Mouse (Mus musculus) MEL (cell line): ENCODE data around the gene Gemin7. TPM values are rescaled to one million over a fixed set of nuclear protein-coding genes. Genes with fewer than 3 reads are reported as not detected.

Experiments
- DNase-seq: peaks from one replicate; pipeline ENCODE4 v3.0.0; 2011; ENCODE audit warnings: low read depth, low spot score
- H3K27ac ChIP-seq: 2 replicates; pipeline ENCODE4 v1.5.1; 2012; ENCODE audit warnings: low read depth, mild to moderate bottlenecking, control low read depth, low read length, moderate library complexity; ENCODE audit not compliant: control insufficient read depth
- H3K27me3 ChIP-seq, 2 experiments: fragments of 150-350 bp in 1 of 2; sonication (generic) in 1 of 2; 2 replicates each; pipeline ENCODE4 v1.6.1; 2012; ENCODE audit warnings: low read length in 2 of 2, mild to moderate bottlenecking in 2 of 2, improper control_type of control experiment in 1 of 2, moderate library complexity in 1 of 2; ENCODE audit not compliant: insufficient read depth in 2 of 2, control insufficient read depth in 1 of 2
- H3K36me3 ChIP-seq, 2 experiments: 2 replicates each; pipeline ENCODE4 v1.6.1; 2012 to 2014; ENCODE audit warnings: low read length in 2 of 2, improper control_type of control experiment in 1 of 2, inconsistent platforms in 1 of 2, mild to moderate bottlenecking in 1 of 2; ENCODE audit not compliant: insufficient read depth in 2 of 2, control insufficient read depth in 1 of 2
- H3K4me1 ChIP-seq, 2 experiments: fragments of 150-350 bp in 1 of 2; sonication (generic) in 1 of 2; 2 replicates each; pipeline ENCODE4 v1.6.1; 2012; ENCODE audit warnings: low read length in 2 of 2, improper control_type of control experiment in 1 of 2, mild to moderate bottlenecking in 1 of 2; ENCODE audit not compliant: insufficient read depth in 2 of 2, control insufficient read depth in 1 of 2
- H3K4me3 ChIP-seq, 2 experiments: fragments of 150-350 bp in 1 of 2; sonication (generic) in 1 of 2; 2 replicates each; pipeline ENCODE4 v1.5.1; 2012; ENCODE audit warnings: low read depth in 2 of 2, low read length in 2 of 2, mild to moderate bottlenecking in 2 of 2, moderate library complexity in 2 of 2, control low read depth in 1 of 2, improper control_type of control experiment in 1 of 2; ENCODE audit not compliant: control insufficient read depth in 1 of 2, insufficient read depth in 1 of 2
- H3K79me2 ChIP-seq: 2 replicates; pipeline ENCODE4 v1.6.1; 2012; ENCODE audit warnings: mild to moderate bottlenecking, low read length, moderate library complexity; ENCODE audit not compliant: control insufficient read depth, poor library complexity, insufficient read depth
- H3K9ac ChIP-seq: 2 replicates; pipeline ENCODE4 v1.6.1; 2012; ENCODE audit warnings: low read depth, mild to moderate bottlenecking, control low read depth, low read length, moderate library complexity; ENCODE audit not compliant: control insufficient read depth, poor library complexity, severe bottlenecking
- H3K9me3 ChIP-seq: fragments of 150-350 bp; sonication (generic); replicated peaks from 2 replicates; pipeline ENCODE4 v1.6.1; 2012; ENCODE audit warnings: mild to moderate bottlenecking, low read length, improper control_type of control experiment, moderate library complexity; ENCODE audit not compliant: insufficient read depth
- BHLHE40 ChIP-seq: IDR thresholded peaks from 2 replicates; pipeline ENCODE4 v1.6.1; 2012; ENCODE audit warnings: low read depth, mild to moderate bottlenecking, inconsistent platforms, low read length, improper control_type of control experiment, borderline replicate concordance
- CHD2 ChIP-seq: IDR thresholded peaks from 2 replicates; pipeline ENCODE4 v1.6.1; 2011; ENCODE audit warnings: low read length, improper control_type of control experiment
- CTCF ChIP-seq, 3 experiments: IDR thresholded peaks in 2 of 3; conservative IDR thresholded peaks in 1 of 3; 2 replicates each; pipeline ENCODE4 v1.5.1; 2011 to 2012; ENCODE audit warnings: low read length in 3 of 3, low read depth in 2 of 3, mild to moderate bottlenecking in 2 of 3, improper control_type of control experiment in 1 of 3, inconsistent platforms in 1 of 3, mixed read lengths in 1 of 3, moderate library complexity in 1 of 3; ENCODE audit not compliant: control insufficient read depth in 1 of 3, insufficient read depth in 1 of 3, poor library complexity in 1 of 3, severe bottlenecking in 1 of 3
- E2F4 ChIP-seq: IDR thresholded peaks from 2 replicates; pipeline ENCODE4 v1.6.1; 2011; ENCODE audit warnings: low read depth, low read length, improper control_type of control experiment, borderline replicate concordance
- EP300 ChIP-seq, 2 experiments: IDR thresholded peaks; 2 replicates each; pipeline ENCODE4 v1.6.1; 2011; ENCODE audit warnings: improper control_type of control experiment in 2 of 2, low read length in 2 of 2, low read depth in 1 of 2, mild to moderate bottlenecking in 1 of 2
- HCFC1 ChIP-seq: IDR thresholded peaks from 2 replicates; pipeline ENCODE4 v1.6.1; 2012; ENCODE audit warnings: low read depth, mild to moderate bottlenecking, inconsistent platforms, low read length, improper control_type of control experiment, moderate library complexity
- JUND ChIP-seq: IDR thresholded peaks from 2 replicates; pipeline ENCODE4 v1.6.1; 2011; ENCODE audit warnings: low read depth, mild to moderate bottlenecking, improper control_type of control experiment, low read length
- KAT2A ChIP-seq: conservative IDR thresholded peaks from 2 replicates; pipeline ENCODE4 v1.6.1; 2012; ENCODE audit warnings: low read depth, low read length, improper control_type of control experiment, inconsistent platforms
- NELFE ChIP-seq: IDR thresholded peaks from 2 replicates; pipeline ENCODE4 v1.6.1; 2011; ENCODE audit warnings: low read depth, low read length, improper control_type of control experiment
- POLR2A ChIP-seq, 2 experiments: IDR thresholded peaks; 2 replicates each; pipeline ENCODE4 v1.6.1; 2011 to 2012; ENCODE audit warnings: low read length in 2 of 2, mild to moderate bottlenecking in 2 of 2, control low read depth in 1 of 2, improper control_type of control experiment in 1 of 2, low read depth in 1 of 2, moderate library complexity in 1 of 2; ENCODE audit not compliant: control insufficient read depth in 1 of 2, insufficient read depth in 1 of 2, poor library complexity in 1 of 2
- POLR2AphosphoS5 ChIP-seq: IDR thresholded peaks from 2 replicates; pipeline ENCODE4 v1.6.1; 2012; ENCODE audit warnings: low read depth, borderline replicate concordance, mild to moderate bottlenecking, inconsistent platforms, low read length, moderate library complexity, mixed read lengths
- RAD21 ChIP-seq: IDR thresholded peaks from 2 replicates; pipeline ENCODE4 v1.6.1; 2011; ENCODE audit warnings: mild to moderate bottlenecking, low read depth, low read length, improper control_type of control experiment
- TAL1 ChIP-seq: IDR thresholded peaks from 2 replicates; pipeline ENCODE4 v1.6.1; 2012; ENCODE audit warnings: mild to moderate bottlenecking, inconsistent platforms, low read length, moderate library complexity, mixed read lengths
- TBP ChIP-seq: IDR thresholded peaks from 2 replicates; pipeline ENCODE4 v1.8.0; 2011; ENCODE audit warnings: low read depth, low read length, improper control_type of control experiment
- TCF12 ChIP-seq: IDR thresholded peaks from 2 replicates; pipeline ENCODE4 v1.6.1; 2014; ENCODE audit warnings: low read depth, mild to moderate bottlenecking, inconsistent platforms, low read length, improper control_type of control experiment, moderate library complexity
- USF1 ChIP-seq: IDR thresholded peaks from 2 replicates; pipeline ENCODE4 v1.6.1; 2014; ENCODE audit warnings: low read depth, mild to moderate bottlenecking, inconsistent platforms, low read length, improper control_type of control experiment, moderate library complexity
- ZNF384 ChIP-seq: IDR thresholded peaks from 2 replicates; pipeline ENCODE4 v1.6.1; 2012; ENCODE audit warnings: low read depth, mild to moderate bottlenecking, inconsistent platforms, low read length, improper control_type of control experiment
- polyA plus RNA-seq, 2 experiments: library from polyadenylated mRNA; stranded (reverse) in 1 of 2; unstranded in 1 of 2; fragments of >175 nt in 1 of 2; fragments of >200 nt in 1 of 2; gene quantifications; 2 replicates each; pipeline versions ENCODE4 v1.2.1 to v1.2.4; 2012; ENCODE audit warnings: low replicate concordance in 2 of 2, low read depth in 1 of 2; ENCODE audit not compliant: insufficient read length in 2 of 2, insufficient read depth in 1 of 2, missing spikeins in 1 of 2
- total RNA-seq: library from RNA; depleted of rRNA; stranded (reverse); fragments of 300-350 nt; gene quantifications from 2 replicates; pipeline ENCODE4 v1.2.3, GENCODE M21; 2012

Gemin7 gene
- total and polyA plus RNA-seq, 3 experiments: 58.0 to 78.7 TPM; not detected in 1

DNA sequence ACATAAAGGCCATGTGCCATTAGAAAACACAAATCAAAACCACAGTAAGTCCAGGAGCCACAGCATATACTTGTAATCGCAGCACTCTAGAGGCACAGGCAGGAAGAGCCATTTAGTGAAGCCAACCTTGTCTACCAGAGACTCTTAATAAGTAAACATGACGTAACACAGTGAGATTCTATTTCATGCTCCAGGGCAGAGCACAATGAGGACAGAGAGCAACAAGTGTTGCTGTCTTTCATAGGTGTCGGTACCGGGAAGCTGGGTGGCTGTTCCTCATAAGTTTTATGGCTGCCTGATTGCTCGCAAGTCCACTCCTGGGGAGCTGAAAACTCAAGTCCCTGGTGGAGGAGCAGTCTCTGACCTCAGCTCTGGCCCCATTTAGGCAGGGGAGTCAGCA is 25.8 kb downstream of the Gemin7 start:
- Histone ChIP-seq H3K9me3 (no peaks in the 10 kb centered on the region), H3K4me3 (no peak overlapping the region), H3K9ac (no peak overlapping the region), H3K27me3 (no peaks in the 10 kb centered on the region), H3K36me3 (peaks cover 0 to 5% of the 10 kb centered on the region in 2 experiments; a peak in 1 of 4 replicates), H3K27ac (no peak overlapping the region)
- TF ChIP-seq NELFE: no peak
- no peak for TF ChIP-seq TAL1
- TF ChIP-seq BHLHE40: no peak
- TF ChIP-seq, all 39 proteins: peak for 0
- DNase-seq: no peak
- Histone ChIP-seq H3K4me1 (no peaks in the 10 kb centered on the region), H3K79me2 (peaks cover 41% of the 10 kb centered on the region)

DNA sequence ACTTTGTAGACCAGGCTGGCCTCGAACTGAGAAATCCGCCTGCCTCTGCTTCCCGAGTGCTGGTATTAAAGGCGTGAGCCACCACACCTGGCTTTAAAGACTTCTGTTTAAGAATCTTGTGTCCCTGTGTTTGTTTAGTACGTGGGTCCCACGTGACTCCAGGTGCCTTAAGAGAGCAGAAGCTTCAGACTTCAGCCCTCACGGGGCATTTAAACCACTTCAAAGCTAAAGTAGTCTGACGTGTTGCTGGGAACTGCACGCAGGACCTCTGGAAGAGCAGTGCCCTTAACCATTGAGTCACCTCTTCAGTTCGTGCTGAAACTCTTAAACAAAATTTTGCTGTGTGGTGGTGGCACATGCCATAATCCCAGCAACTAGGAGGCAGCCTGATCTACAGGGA is 28.0 kb downstream of the Gemin7 start:
- no peaks in the 10 kb centered on the region for H3K27me3 ChIP-seq
- no peak overlapping the region for H3K27ac ChIP-seq
- no peak for TF ChIP-seq EP300 (IDR thresholded peaks at IDR 0.05; ENCODE audit: low read depth in 1 of 2, low read length in 2 of 2)
- no peak for TF ChIP-seq TCF12
- no peak for TF ChIP-seq TAL1
- no peak for TF ChIP-seq POLR2A (IDR thresholded peaks at IDR 0.05; ENCODE audit: control insufficient read depth in 1 of 2, insufficient read depth in 1 of 2, low read depth in 1 of 2, low read length in 2 of 2, poor library complexity in 1 of 2)
- TF ChIP-seq POLR2AphosphoS5: no peak
- TF ChIP-seq E2F4: no peak
- TF ChIP-seq RAD21: no peak
- no peak for TF ChIP-seq USF1
- no peak for TF ChIP-seq HCFC1
- no peak for TF ChIP-seq JUND
- no peak for TF ChIP-seq ZNF384
- no peak for TF ChIP-seq CHD2
- no peak for TF ChIP-seq CTCF (IDR thresholded peaks at IDR 0.05 in 2 of 3, conservative IDR thresholded peaks at IDR 0.05 in 1 of 3; ENCODE audit: control insufficient read depth in 1 of 3, insufficient read depth in 1 of 3, low read depth in 2 of 3, low read length in 3 of 3, poor library complexity in 1 of 3, severe bottlenecking in 1 of 3)
- TF ChIP-seq TBP: no peak
- no peak for TF ChIP-seq KAT2A
- TF ChIP-seq, all 39 proteins: peak for 0
- Histone ChIP-seq H3K9ac (no peak overlapping the region), H3K4me1 (no peaks in the 10 kb centered on the region), H3K9me3 (no peaks in the 10 kb centered on the region), H3K79me2 (peaks cover 39% of the 10 kb centered on the region), H3K36me3 (peaks cover 0 to 2% of the 10 kb centered on the region in 2 experiments; a peak in 1 of 4 replicates), H3K4me3 (no peak overlapping the region)
- no peak for DNase-seq
